Mouse (Mus musculus): ENCODE data around the gene Pradc1.

DNA sequence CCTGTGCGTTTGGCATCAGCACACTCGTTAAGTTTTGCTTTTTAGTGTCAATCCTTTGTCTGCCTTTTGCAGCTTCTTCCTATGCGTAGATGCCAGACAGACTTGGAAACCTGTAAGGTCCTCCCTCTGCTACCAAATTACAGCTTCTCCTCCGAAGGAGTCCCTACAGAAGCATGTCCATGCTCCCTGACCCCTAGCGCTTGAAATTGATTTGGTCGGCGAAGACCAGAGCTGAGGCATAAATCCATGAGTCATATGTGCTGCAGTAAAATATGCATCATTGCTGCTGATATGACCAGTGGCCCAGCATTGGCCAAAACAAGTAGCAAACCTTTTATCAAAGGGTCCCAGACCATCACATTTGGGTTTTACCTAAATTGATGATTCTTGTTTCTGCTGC, 1.0 kb upstream of the Pradc1 start:
- TF ChIP-seq CTCF (IDR thresholded peaks at IDR 0.05; ENCODE audit: borderline replicate concordance, extremely low read depth, insufficient read depth, insufficient read length) (no peak), POLR2A (IDR thresholded peaks at IDR 0.05; ENCODE audit: borderline replicate concordance, extremely low read depth, insufficient read depth, insufficient read length, poor library complexity, severe bottlenecking) (no peak)
